Mouse (Mus musculus) heart, postnatal 0 days (tissue): ENCODE measurements around the gene Igsf1.

Experiments
- CTCF ChIP-seq: IDR thresholded peaks from 2 replicates; pipeline ENCODE4 v1.5.1; 2016; ENCODE audit warnings: antibody characterized with exemption, control low read depth, low read depth
- EP300 ChIP-seq: IDR thresholded peaks from 2 replicates; pipeline ENCODE4 v1.6.1; 2016; ENCODE audit warnings: antibody characterized with exemption, low read depth

DNA sequence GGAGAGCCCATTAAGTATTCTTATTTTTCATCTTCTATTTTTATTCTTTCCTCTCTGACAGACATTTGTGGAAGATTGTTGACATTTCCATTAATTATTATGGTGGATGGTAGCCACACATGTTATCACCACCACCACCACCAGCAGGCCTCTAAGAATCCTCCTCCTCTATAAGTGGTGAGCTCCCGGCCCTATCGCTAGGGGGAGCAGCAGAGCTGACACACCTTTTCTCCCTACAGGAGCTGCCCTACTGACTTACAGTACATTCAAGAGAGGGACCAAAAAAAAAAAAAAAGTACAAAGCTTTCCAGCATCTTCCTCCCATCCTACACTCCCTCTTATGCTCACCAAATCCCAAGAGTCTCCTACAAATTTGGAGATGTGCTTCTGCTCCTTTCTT, 26.7 kb downstream of the Igsf1 start:
- TF ChIP-seq CTCF (no peak), EP300 (no peak)
